ENCODE assay signal across 7 mouse cellular contexts in the genomic region with DNA sequence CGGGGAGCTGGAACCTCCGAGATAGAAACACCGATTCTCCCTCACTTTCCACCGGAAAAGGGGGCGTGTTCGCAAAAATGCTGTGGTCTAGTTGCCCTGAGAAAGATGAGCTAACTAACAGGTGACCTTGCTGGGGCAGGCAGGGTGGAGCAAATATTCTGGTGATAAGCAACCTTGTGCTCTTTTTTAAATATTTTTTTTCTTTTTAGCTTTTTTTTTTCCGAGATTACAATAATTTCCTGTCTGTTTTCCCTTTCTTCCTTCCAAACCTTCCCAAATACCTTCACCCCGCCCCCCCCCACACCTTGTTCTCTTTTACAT. TPM values are rescaled to one million over a fixed set of nuclear protein-coding genes. Genes with fewer than 3 reads are reported as not detected.
DNase-seq lines count a peak whose midpoint lies in the region; ATAC-seq and TF ChIP-seq lines count a peak whose summit lies in the region.

No protein-coding gene starts in this region.

- H3K4me1 ChIP-seq in lung, postnatal 0 days (ENCODE audit: insufficient read depth, low read depth, low read length): peaks cover 4% of the 10 kb centered on the region; the same call in 1 of the 2 replicates
- H3K4me1 ChIP-seq in forebrain, embryonic 11.5 days (replicated peaks; ENCODE audit: control insufficient read depth, insufficient read depth, low read length): peaks cover 3% of the 10 kb centered on the region; the same call in 1 of the 2 replicates
- H3K4me1 ChIP-seq in liver, embryonic 11.5 days (replicated peaks; ENCODE audit: control insufficient read depth, insufficient read depth, low read length): peaks cover 10% of the 10 kb centered on the region; the same call in 1 of the 2 replicates
- no peaks in the 10 kb centered on the region; the same call in 1 of the 2 replicates for H3K4me1 ChIP-seq in stomach, embryonic 15.5 days

- DNase-seq in lung, postnatal 0 days (ENCODE audit: low spot score): no peak
- no peak for DNase-seq in lung, postnatal 4 days
- DNase-seq in forebrain, embryonic 11.5 days (ENCODE audit: low spot score): no peak
- DNase-seq in liver, embryonic 11.5 days (ENCODE audit: low spot score): no peak
- DNase-seq in thymus, postnatal 4 days: no peak
- no peak for DNase-seq in layer of hippocampus, adult 9-10 months (ENCODE audit: low spot score)

- TF ChIP-seq CTCF in lung, postnatal 0 days (IDR thresholded peaks at IDR 0.05): no peak

- no peaks in the 10 kb centered on the region for H3K36me3 ChIP-seq in lung, postnatal 0 days (ENCODE audit: insufficient read depth, low read length)
- H3K36me3 ChIP-seq in forebrain, embryonic 11.5 days (ENCODE audit: control insufficient read depth, insufficient read depth, low read length): no peaks in the 10 kb centered on the region
- H3K36me3 ChIP-seq in liver, embryonic 11.5 days (ENCODE audit: control insufficient read depth, insufficient read depth, low read length): no peaks in the 10 kb centered on the region
- H3K36me3 ChIP-seq in stomach, embryonic 15.5 days: no peaks in the 10 kb centered on the region

- peak overlapping the region; percentile 80 for H3K4me3 ChIP-seq in lung, postnatal 0 days (ENCODE audit: low read depth, low read length)
- H3K4me3 ChIP-seq in forebrain, embryonic 11.5 days (ENCODE audit: low read depth, low read length): peak overlapping the region; percentile 60
- peak overlapping the region; percentile 58 for H3K4me3 ChIP-seq in liver, embryonic 11.5 days (ENCODE audit: low read depth, low read length)
- peak overlapping the region; percentile 73 for H3K4me3 ChIP-seq in stomach, embryonic 15.5 days (replicated peaks)

- H3K4me2 ChIP-seq in lung, postnatal 0 days (replicated peaks; ENCODE audit: low read depth, low read length): peak overlapping the region; percentile 98
- peak overlapping the region; percentile 100 for H3K4me2 ChIP-seq in forebrain, embryonic 11.5 days (ENCODE audit: low read depth, low read length, severe bottlenecking)
- peak overlapping the region; percentile 100 for H3K4me2 ChIP-seq in liver, embryonic 11.5 days
- H3K4me2 ChIP-seq in stomach, embryonic 15.5 days: peak overlapping the region; percentile 99

- no peak for TF ChIP-seq EP300 in lung, postnatal 0 days (IDR thresholded peaks at IDR 0.05)

- WGBS in lung, postnatal 0 days: 14% methylated on average over 8 of the region's 8 CpGs
- 15% methylated on average over 8 of the region's 8 CpGs for WGBS in forebrain, embryonic 11.5 days
- 14% methylated on average over 8 of the region's 8 CpGs for WGBS in liver, embryonic 11.5 days
- 11% methylated on average over 8 of the region's 8 CpGs for WGBS in stomach, embryonic 15.5 days

- H3K27ac ChIP-seq in lung, postnatal 0 days (ENCODE audit: low read length): no peak overlapping the region
- no peak overlapping the region for H3K27ac ChIP-seq in forebrain, embryonic 11.5 days (ENCODE audit: low read depth, low read length)
- H3K27ac ChIP-seq in liver, embryonic 11.5 days (ENCODE audit: low read depth, low read length): no peak overlapping the region
- H3K27ac ChIP-seq in stomach, embryonic 15.5 days: no peak overlapping the region

- ATAC-seq in lung, postnatal 0 days: no peak; the same call in 1 of the 2 replicates
- no peak; the same call in 1 of the 2 replicates for ATAC-seq in forebrain, embryonic 11.5 days (replicated peaks; ENCODE audit: low FRiP score)
- peak; percentile 38 for ATAC-seq in liver, embryonic 11.5 days (replicated peaks; ENCODE audit: low FRiP score)
- peak; percentile 32; the same call in 1 of the 2 replicates for ATAC-seq in stomach, embryonic 15.5 days (ENCODE audit: insufficient read depth, low FRiP score, low read depth)

- no peaks in the 10 kb centered on the region for H3K27me3 ChIP-seq in lung, postnatal 0 days (replicated peaks; ENCODE audit: insufficient read depth, low read length)
- H3K27me3 ChIP-seq in forebrain, embryonic 11.5 days (ENCODE audit: control insufficient read depth, insufficient read depth, low read length): peaks cover 11% of the 10 kb centered on the region; the same call in 1 of the 2 replicates
- peaks cover 12% of the 10 kb centered on the region; the same call in 1 of the 2 replicates for H3K27me3 ChIP-seq in liver, embryonic 11.5 days (replicated peaks; ENCODE audit: control insufficient read depth, insufficient read depth, low read length)
- H3K27me3 ChIP-seq in stomach, embryonic 15.5 days (replicated peaks): no peaks in the 10 kb centered on the region

- H3K9me3 ChIP-seq in lung, postnatal 0 days (ENCODE audit: low read length): no peaks in the 10 kb centered on the region
- H3K9me3 ChIP-seq in forebrain, embryonic 11.5 days (ENCODE audit: control insufficient read depth, low read length): no peaks in the 10 kb centered on the region
- H3K9me3 ChIP-seq in liver, embryonic 11.5 days (ENCODE audit: control insufficient read depth, low read length): no peaks in the 10 kb centered on the region
- no peaks in the 10 kb centered on the region for H3K9me3 ChIP-seq in stomach, embryonic 15.5 days

- H3K9ac ChIP-seq in lung, postnatal 0 days (replicated peaks; ENCODE audit: low read depth): peak overlapping the region; percentile 50; the same call in 1 of the 2 replicates
- peak overlapping the region; percentile 30; the same call in 1 of the 2 replicates for H3K9ac ChIP-seq in forebrain, embryonic 11.5 days (ENCODE audit: low read length)
- peak overlapping the region; percentile 74 for H3K9ac ChIP-seq in liver, embryonic 11.5 days (ENCODE audit: low read depth, low read length)
- peak overlapping the region; percentile 61; the same call in 1 of the 2 replicates for H3K9ac ChIP-seq in stomach, embryonic 15.5 days

RNA-seq across cellular contexts. Expression of gene Gch1, which starts 0.4 kb away (rescaled TPM):
- 9.7 and 11.6 TPM in 2 replicates for polyA plus RNA-seq in lung, postnatal 0 days (2015; fragmentation: Nextera tagmentation; extraction: Ambion mirVana)
- polyA plus RNA-seq in forebrain, embryonic 11.5 days (2014; fragmentation: Nextera tagmentation; extraction: Ambion mirVana): 1.4 and 2.4 TPM in 2 replicates
- 3.4 TPM in 2 replicates for polyA plus RNA-seq in liver, embryonic 11.5 days (2014; fragmentation: Nextera tagmentation; extraction: Ambion mirVana)
- polyA plus RNA-seq in stomach, embryonic 15.5 days (2015; fragmentation: Nextera tagmentation; extraction: Ambion mirVana): 7.7 and 8.9 TPM in 2 replicates

Comparison
In these comparisons a context has a peak if more than half of its experiments do, and no peak if none do; other contexts are left out.
1. ATAC-seq: peak in liver, embryonic 11.5 days (single experiment) and stomach, embryonic 15.5 days (single experiment); none in lung, postnatal 0 days (single experiment) and forebrain, embryonic 11.5 days (single experiment).
2. Peak in every context shown above with its lines, with median percentiles within 50 percentile points of each other: H3K4me2 ChIP-seq, H3K4me3 ChIP-seq and H3K9ac ChIP-seq.